Mouse (Mus musculus) intestine, postnatal 0 days (tissue): ENCODE measurements at regions not wholly inside any gene's neighbourhood (a gene's known extent, or its start where the extent isn't known, plus 50 kb on each side); places are given as distances from the start of the nearest gene placed in this dataset.

Experiments
- ATAC-seq: fragments of 200-750 bp; cut with Nextera tagmentation; 2 replicates; pipeline ENCODE4 v1.8.0; 2017; ENCODE audit warnings: mild to moderate bottlenecking, moderate TSS enrichment, moderate library complexity
- H3K27ac ChIP-seq: fragments of 300-500 bp; sonication (generic); 2 replicates; pipeline ENCODE4 v1.5.1; 2014; ENCODE audit warnings: mild to moderate bottlenecking, low read depth, low read length, moderate library complexity
- H3K27me3 ChIP-seq: fragments of 300-500 bp; sonication (generic); replicated peaks from 2 replicates; pipeline ENCODE4 v1.6.1; 2014; ENCODE audit warnings: low read length, mixed read lengths; ENCODE audit not compliant: control insufficient read depth, insufficient read depth
- H3K36me3 ChIP-seq: fragments of 300-500 bp; sonication (generic); 2 replicates; pipeline ENCODE4 v1.6.1; 2014; ENCODE audit warnings: mild to moderate bottlenecking, moderate library complexity; ENCODE audit not compliant: control insufficient read depth, insufficient read depth
- H3K4me1 ChIP-seq: fragments of 300-500 bp; sonication (generic); replicated peaks from 2 replicates; pipeline ENCODE4 v1.6.1; 2014; ENCODE audit warnings: antibody characterized with exemption, low read length, mixed read lengths; ENCODE audit not compliant: control insufficient read depth, insufficient read depth
- H3K4me2 ChIP-seq: fragments of 300-500 bp; sonication (generic); replicated peaks from 2 replicates; pipeline ENCODE4 v1.6.1; 2014; ENCODE audit warnings: low read depth, mild to moderate bottlenecking, moderate library complexity
- H3K4me3 ChIP-seq: fragments of 300-500 bp; sonication (generic); 2 replicates; pipeline ENCODE4 v1.5.1; 2014; ENCODE audit warnings: low read depth, low read length
- H3K9ac ChIP-seq: fragments of 300-500 bp; sonication (generic); 2 replicates; pipeline ENCODE4 v1.6.1; 2014; ENCODE audit warnings: mild to moderate bottlenecking, low read depth, low read length
- H3K9me3 ChIP-seq: fragments of 300-500 bp; sonication (generic); 2 replicates; pipeline ENCODE4 v1.6.1; 2016; ENCODE audit warnings: mixed run types; ENCODE audit not compliant: control insufficient read depth
- CTCF ChIP-seq: sonication (generic); IDR thresholded peaks from 2 replicates; pipeline ENCODE4 v1.5.1; 2016; ENCODE audit warnings: low read depth, mild to moderate bottlenecking, control low read depth, antibody characterized with exemption, moderate library complexity
- WGBS: fragments of 180-500 bp; shearing (Covaris S2); extraction: QIAGEN DNeasy Blood & Tissue Kit; methylation state at CpG from one replicate; pipeline ENCODE4 v1.1.7; 2014; 5-methylcytosine and 5-hydroxymethylcytosine counted together

DNA sequence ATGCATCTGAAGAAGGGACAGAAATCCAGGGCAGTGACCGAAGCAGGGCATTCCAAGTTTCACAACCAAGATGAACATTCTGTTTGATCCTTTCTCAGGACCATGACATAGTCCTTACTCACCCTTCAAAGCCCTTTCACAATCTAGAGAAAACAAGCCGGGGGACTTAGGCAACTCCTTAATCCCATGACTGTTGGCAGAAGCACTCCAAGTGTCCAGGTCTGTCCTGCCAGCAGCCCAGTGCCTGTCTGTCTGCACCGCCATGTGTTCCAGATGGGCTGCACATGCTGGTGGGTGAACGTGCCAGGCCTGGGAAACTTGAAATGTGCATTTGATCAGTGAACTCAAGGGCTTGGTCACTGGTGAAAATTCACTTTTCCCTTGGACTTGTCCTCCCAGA lies 165.6 kb downstream of the Gm10260 start:
- no peak for TF ChIP-seq CTCF
- no peak overlapping the region for H3K9ac ChIP-seq
- no peaks in the 10 kb centered on the region for H3K27me3 ChIP-seq
- H3K36me3 ChIP-seq, result no peaks in the 10 kb centered on the region
- H3K4me3 ChIP-seq, result no peak overlapping the region
- H3K4me2 ChIP-seq, result no peak overlapping the region
- H3K27ac ChIP-seq, result no peak overlapping the region
- 92% methylated on average over 4 of the region's 4 CpGs for WGBS
- no peak for ATAC-seq
- H3K9me3 ChIP-seq, result no peaks in the 10 kb centered on the region
- no peaks in the 10 kb centered on the region for H3K4me1 ChIP-seq

DNA sequence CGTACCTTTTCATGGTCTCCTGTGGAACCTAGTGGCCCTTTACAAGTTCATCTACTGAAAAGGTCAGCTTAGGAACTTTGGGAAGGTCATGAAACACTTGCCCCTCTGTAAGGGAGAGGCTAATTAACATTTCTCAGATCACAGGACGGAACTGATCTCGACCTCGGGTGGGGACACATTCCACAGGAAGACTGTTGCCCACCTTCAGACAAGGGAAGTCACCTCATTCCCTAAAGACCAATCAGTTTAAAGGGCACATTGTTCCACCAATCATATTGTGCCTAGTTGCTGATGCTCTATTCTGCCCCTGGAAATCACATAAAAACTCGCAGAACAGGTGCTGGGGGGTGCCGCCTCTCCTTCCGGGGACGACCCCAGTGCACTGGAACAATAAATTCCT lies 170.8 kb downstream of the Gm10260 start:
- TF ChIP-seq CTCF, result no peak
- Histone ChIP-seq H3K4me3 (no peak overlapping the region), H3K4me2 (no peak overlapping the region), H3K36me3 (no peaks in the 10 kb centered on the region), H3K4me1 (no peaks in the 10 kb centered on the region), H3K27me3 (no peaks in the 10 kb centered on the region), H3K27ac (no peak overlapping the region), H3K9ac (no peak overlapping the region), H3K9me3 (no peaks in the 10 kb centered on the region)
- WGBS, result 76% methylated on average over 8 of the region's 8 CpGs
- no peak for ATAC-seq

DNA sequence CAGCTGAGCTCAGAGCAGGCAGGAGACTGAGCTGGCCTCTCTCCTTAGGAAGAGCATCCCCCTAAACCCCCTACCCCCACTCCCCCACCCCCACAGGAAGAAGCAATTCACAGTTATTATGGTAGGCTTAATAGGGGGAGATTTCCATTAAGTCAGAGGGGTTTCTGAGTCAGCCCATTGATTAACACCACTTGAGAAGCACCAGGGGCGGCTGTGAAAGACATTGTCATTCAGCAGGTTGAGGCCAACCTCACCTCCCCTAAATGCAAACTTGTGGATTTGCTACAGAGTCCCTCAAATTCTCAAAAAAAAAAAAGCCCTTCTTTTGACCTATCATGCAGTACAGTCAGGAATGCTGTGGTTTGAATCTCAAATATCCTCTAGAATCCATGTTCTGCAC lies 172.3 kb downstream of the Gm10260 start:
- Histone ChIP-seq H3K4me3 (no peak overlapping the region), H3K4me2 (no peak overlapping the region), H3K9ac (no peak overlapping the region), H3K9me3 (no peaks in the 10 kb centered on the region), H3K4me1 (no peaks in the 10 kb centered on the region), H3K36me3 (no peaks in the 10 kb centered on the region), H3K27me3 (no peaks in the 10 kb centered on the region), H3K27ac (no peak overlapping the region)
- no peak for ATAC-seq
- no peak for TF ChIP-seq CTCF
- WGBS, result 87% methylated on average over 1 of the region's 1 CpGs

DNA sequence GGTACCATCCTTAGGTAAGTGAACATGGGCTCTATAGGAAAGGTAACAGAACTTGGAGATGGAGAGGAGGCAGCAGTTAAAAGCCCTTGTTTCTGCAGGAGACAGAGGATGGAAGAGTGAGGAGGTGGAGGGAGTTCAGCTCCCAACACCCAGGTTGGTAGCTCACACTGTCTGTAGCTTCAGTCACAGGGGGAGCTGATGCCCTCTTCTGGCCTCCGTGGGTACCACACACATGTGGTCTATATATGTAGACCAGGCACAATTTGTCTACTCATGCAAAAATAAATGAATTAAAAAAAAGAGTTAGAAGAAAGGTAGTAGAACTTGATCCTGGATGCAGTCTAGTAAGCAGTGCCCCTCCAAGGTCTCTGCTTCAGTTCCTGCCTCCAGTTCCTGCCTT lies 173.3 kb downstream of the Gm10260 start:
- no peak overlapping the region for H3K4me2 ChIP-seq
- H3K9ac ChIP-seq, result no peak overlapping the region
- no peaks in the 10 kb centered on the region for H3K9me3 ChIP-seq
- peak; percentile 49; the same call in 1 of the 2 replicates for TF ChIP-seq CTCF
- no peak for ATAC-seq
- WGBS, result 77% methylated on average over 1 of the region's 1 CpGs
- H3K4me3 ChIP-seq, result no peak overlapping the region
- no peak overlapping the region for H3K27ac ChIP-seq
- no peaks in the 10 kb centered on the region for H3K27me3 ChIP-seq
- H3K36me3 ChIP-seq, result no peaks in the 10 kb centered on the region
- H3K4me1 ChIP-seq, result no peaks in the 10 kb centered on the region

DNA sequence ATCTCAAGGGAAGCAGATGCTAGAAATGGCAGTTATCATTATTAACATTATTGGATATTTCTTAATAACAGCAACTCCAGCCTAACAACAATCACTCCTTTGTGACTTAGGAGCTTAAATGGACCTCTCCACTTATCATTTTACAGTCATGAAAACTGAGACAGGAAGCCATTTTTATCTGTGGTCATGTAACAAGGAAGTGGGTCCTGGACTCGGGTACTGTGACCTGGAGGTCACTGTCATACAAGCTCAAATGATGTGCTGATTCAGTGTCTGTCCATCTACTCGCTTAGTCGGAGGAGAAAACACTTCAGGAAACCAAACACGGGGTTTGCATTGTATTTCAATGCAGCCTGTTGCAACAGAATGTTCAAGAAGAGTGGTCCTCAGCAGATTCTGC lies 176.4 kb downstream of the Gm10260 start:
- Histone ChIP-seq H3K36me3 (no peaks in the 10 kb centered on the region), H3K4me1 (no peaks in the 10 kb centered on the region)

DNA sequence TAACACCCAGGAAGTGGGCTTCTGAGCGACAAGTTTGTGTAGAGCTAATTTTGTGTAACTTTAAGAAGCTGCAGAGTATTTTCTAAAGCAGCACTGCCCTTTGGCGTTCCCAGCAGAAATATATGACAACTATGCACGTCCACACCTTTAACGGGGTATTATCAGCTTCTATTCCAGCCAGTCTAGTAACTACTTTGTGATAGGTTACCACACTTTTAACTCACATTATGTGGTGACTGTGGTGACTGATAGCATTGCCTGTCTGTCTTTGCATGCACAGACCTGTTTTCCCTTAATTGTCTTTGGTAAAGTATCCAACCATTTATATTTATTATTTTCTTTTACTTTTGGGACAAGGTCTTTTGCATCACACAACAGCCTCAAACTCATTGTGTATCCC lies 179.1 kb downstream of the Gm10260 start:
- H3K4me2 ChIP-seq, result no peak overlapping the region
- H3K27ac ChIP-seq, result no peak overlapping the region
- no peak for ATAC-seq
- no peaks in the 10 kb centered on the region for H3K36me3 ChIP-seq
- 78% methylated on average over 4 of the region's 4 CpGs for WGBS
- TF ChIP-seq CTCF, result no peak
- H3K9me3 ChIP-seq, result no peaks in the 10 kb centered on the region
- H3K9ac ChIP-seq, result no peak overlapping the region
- no peaks in the 10 kb centered on the region for H3K4me1 ChIP-seq
- no peaks in the 10 kb centered on the region for H3K27me3 ChIP-seq
- H3K4me3 ChIP-seq, result no peak overlapping the region

More for the DNA sequence above, 176.4 kb downstream of the Gm10260 start:
- WGBS, result 62% methylated on average over 4 of the region's 4 CpGs
- Histone ChIP-seq H3K27ac (no peak overlapping the region), H3K9ac (no peak overlapping the region), H3K4me2 (no peak overlapping the region), H3K4me3 (no peak overlapping the region), H3K27me3 (no peaks in the 10 kb centered on the region), H3K9me3 (no peaks in the 10 kb centered on the region)
- TF ChIP-seq CTCF, result no peak
- no peak for ATAC-seq

DNA sequence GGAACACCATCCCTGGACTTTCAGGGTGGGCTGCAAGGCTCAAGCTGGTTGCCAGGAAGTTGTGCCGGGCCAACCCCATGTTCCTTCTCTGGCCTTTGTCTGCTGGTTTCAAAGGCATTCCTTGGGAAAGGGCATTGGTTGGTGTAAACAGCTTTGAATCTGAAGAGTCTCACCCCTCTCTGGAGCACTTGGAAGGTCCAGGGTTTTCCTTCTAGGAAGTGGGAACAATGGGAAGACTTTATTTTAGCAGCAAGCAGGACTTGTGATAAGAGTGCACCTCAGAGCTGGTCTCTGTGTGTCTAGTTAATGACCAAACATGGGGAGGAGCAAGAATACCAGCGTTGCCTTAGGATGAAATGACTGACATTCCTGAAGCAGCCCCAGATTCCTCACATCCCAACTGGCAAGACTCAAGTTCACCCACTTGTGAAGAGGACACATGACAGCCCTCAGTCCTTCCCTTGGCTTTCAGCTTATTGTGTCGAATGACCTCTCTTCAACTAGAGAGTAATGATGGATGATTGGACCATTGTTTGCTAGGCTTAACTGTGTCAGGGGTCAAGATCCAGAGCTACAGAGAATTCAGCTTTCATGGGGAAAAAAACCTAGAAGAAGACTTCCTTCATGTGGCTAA lies 180.1 kb downstream of the Gm10260 start:
- no peak for TF ChIP-seq CTCF
- WGBS, result 40% methylated on average over 3 of the region's 3 CpGs
- no peak for ATAC-seq
- no peaks in the 10 kb centered on the region for H3K27me3 ChIP-seq
- H3K4me2 ChIP-seq, result no peak overlapping the region
- H3K4me1 ChIP-seq, result no peaks in the 10 kb centered on the region
- no peak overlapping the region for H3K4me3 ChIP-seq
- H3K27ac ChIP-seq, result no peak overlapping the region
- H3K9ac ChIP-seq, result no peak overlapping the region
- no peaks in the 10 kb centered on the region for H3K36me3 ChIP-seq
- no peaks in the 10 kb centered on the region for H3K9me3 ChIP-seq
